Mouse (Mus musculus) heart, embryonic 13.5 days (tissue): ENCODE results near the gene Mad2l1. TPM values are rescaled to one million over a fixed set of nuclear protein-coding genes. Genes with fewer than 3 reads are reported as not detected.

ENCODE experiments used
- ATAC-seq: fragments of 200-750 bp; cut with Nextera tagmentation; 2 replicates; pipeline ENCODE4 v1.8.0; 2017; ENCODE audit warnings: moderate TSS enrichment; ENCODE audit not compliant: insufficient number of reproducible peaks, low FRiP score, low TSS enrichment; ENCODE audit errors: extremely low read depth
- H3K27ac ChIP-seq: fragments of 300-500 bp; sonication (generic); replicated peaks from 2 replicates; pipeline ENCODE4 v1.5.1; 2015; ENCODE audit warnings: moderate library complexity, mild to moderate bottlenecking, inconsistent platforms
- H3K27me3 ChIP-seq: fragments of 300-500 bp; sonication (generic); replicated peaks from 2 replicates; pipeline ENCODE4 v1.6.1; 2015; ENCODE audit warnings: mild to moderate bottlenecking, inconsistent platforms
- H3K36me3 ChIP-seq: fragments of 300-500 bp; sonication (generic); 2 replicates; pipeline ENCODE4 v1.6.1; 2015; ENCODE audit warnings: mild to moderate bottlenecking, inconsistent platforms
- H3K4me1 ChIP-seq: fragments of 300-500 bp; sonication (generic); 2 replicates; pipeline ENCODE4 v1.6.1; 2015; ENCODE audit warnings: inconsistent platforms
- H3K4me2 ChIP-seq: fragments of 300-500 bp; sonication (generic); 2 replicates; pipeline ENCODE4 v1.6.1; 2015; ENCODE audit warnings: inconsistent platforms, mild to moderate bottlenecking, moderate library complexity
- H3K4me3 ChIP-seq: fragments of 300-500 bp; sonication (generic); 2 replicates; pipeline ENCODE4 v1.5.1; 2015; ENCODE audit warnings: moderate library complexity, mild to moderate bottlenecking, inconsistent platforms
- H3K9ac ChIP-seq: fragments of 300-500 bp; sonication (generic); 2 replicates; pipeline ENCODE4 v1.6.1; 2015; ENCODE audit warnings: inconsistent platforms, mild to moderate bottlenecking, moderate library complexity
- H3K9me3 ChIP-seq: fragments of 300-500 bp; sonication (generic); 2 replicates; pipeline ENCODE4 v1.6.1; 2016; ENCODE audit warnings: inconsistent platforms
- WGBS: fragments of 180-500 bp; shearing (Covaris S2); methylation state at CpG from one replicate; pipeline ENCODE4 v1.1.7; 2015; ENCODE audit warnings: mixed read lengths; 5-methylcytosine and 5-hydroxymethylcytosine counted together
- polyA plus RNA-seq: library from polyadenylated mRNA; unstranded; fragments of >200 nt; fragmentation: Nextera tagmentation; extraction: Ambion mirVana; gene quantifications from 2 replicates; pipeline ENCODE4 v1.2.1, GENCODE M21; 2015

Mad2l1 gene
- polyA plus RNA-seq: 70.8 and 75.3 TPM in 2 replicates

DNA sequence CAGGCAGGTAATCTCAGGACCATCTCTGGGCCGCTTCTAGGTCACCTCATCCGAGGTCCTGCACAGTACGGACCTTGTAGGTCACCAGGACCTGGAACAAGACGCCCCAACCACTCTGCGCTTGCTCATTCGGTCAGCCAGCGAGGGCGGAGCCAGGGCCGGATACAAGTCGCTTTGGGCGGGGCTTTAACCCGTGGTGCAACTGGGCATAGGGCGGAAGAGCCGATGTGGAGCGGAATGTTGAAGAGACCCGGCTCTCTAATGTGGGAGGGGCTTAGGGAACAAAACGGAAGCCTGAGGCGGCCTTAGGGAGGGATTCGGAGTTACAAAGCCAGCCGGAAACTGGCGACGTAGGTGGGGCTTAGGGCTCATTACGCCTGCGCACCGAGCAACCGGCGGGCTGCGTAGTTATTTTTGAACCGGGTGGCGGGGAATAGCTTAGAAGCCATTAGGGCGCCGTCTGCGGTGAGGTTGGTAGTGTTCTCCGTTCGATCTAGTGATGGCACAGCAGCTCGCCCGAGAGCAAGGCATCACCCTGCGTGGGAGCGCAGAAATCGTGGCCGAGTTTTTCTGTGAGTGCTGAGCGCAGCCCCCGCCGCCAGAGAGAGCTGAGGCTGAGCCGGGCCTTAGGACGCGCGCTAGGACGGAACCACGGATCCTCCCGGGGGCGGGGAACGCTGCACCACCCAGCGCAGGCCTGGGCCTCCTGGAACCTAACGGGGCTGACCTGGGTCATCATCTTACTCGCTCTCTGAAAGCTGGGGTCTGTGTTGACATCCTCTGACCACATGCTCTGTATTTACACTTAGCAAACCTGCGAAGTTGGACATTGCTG is at the start of gene Mad2l1:
TSS of gene Mad2l1 (plus strand) at position 363 of the 835 bp plus-strand sequence.
- peak within 1 kb of the TSS; percentile 81 for H3K4me3 ChIP-seq
- H3K9ac ChIP-seq: peak within 1 kb of the TSS; percentile 89
- WGBS: under 1% methylated on average over 57 of the region's 57 CpGs

DNA sequence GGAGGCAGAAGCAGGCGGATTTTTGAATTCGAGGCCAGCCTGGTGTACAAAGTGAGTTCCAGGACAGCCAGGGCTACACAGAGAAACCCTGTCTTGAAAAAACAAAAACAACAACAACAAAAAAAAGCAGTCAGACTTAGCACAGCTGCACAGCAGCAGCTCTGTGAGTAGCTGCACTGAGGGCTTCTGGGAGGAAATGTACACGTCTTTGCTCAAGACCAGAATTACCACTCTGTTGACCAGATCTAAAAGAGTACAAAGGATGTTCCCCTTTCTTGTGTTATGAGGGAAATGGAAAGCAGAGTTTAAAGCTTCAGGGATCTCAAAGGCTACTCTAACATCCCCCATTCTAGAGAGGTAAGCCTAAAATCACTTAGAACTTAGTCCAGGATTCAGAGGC is 41.5 kb upstream of the Mad2l1 start:
- 76% methylated on average over 3 of the region's 3 CpGs for WGBS
- ATAC-seq: no peak
- no peak overlapping the region for H3K9ac ChIP-seq

More for the DNA sequence above, at the start of gene Mad2l1:
- H3K4me2 ChIP-seq: peak within 1 kb of the TSS; percentile 83
- peaks cover 22% of the 10 kb centered on the region for H3K4me1 ChIP-seq
- peaks cover 25% of the 10 kb centered on the region for H3K36me3 ChIP-seq
- H3K27me3 ChIP-seq: no peaks in the 10 kb centered on the region
- ATAC-seq: peak; percentile 99
- peak within 1 kb of the TSS; percentile 87 for H3K27ac ChIP-seq
- H3K9me3 ChIP-seq: no peaks in the 10 kb centered on the region

DNA sequence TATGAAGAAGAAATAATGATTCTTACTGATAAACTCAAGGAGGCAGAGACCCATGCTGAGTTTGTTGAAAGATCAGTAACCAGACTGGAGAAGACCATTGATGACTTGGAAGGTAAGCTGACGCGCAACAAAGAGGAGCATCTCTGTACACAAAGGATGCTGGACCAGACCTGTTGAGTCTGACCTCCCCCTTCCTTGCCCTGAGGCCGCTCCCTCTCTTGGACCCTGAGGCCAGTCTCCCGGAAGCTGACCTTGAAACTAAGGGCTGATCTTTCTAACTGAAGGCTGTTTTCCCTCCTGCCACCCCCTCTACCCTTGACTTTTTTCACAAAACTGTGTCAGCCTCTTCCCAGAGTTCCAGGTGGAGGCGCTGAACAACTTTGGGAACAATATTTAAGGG is 18.8 kb upstream of the Mad2l1 start:
- no peaks in the 10 kb centered on the region for H3K4me1 ChIP-seq
- H3K27ac ChIP-seq: no peak overlapping the region
- ATAC-seq: no peak
- peaks cover 8% of the 10 kb centered on the region; the same call in 1 of the 2 replicates for H3K9me3 ChIP-seq
- no peak overlapping the region for H3K9ac ChIP-seq
- no peak overlapping the region for H3K4me2 ChIP-seq
- no peaks in the 10 kb centered on the region for H3K36me3 ChIP-seq
- WGBS: 85% methylated on average over 5 of the region's 5 CpGs
- H3K27me3 ChIP-seq: no peaks in the 10 kb centered on the region
- H3K4me3 ChIP-seq: no peak overlapping the region

More for the DNA sequence above, 41.5 kb upstream of the Mad2l1 start:
- H3K4me2 ChIP-seq: no peak overlapping the region
- H3K4me1 ChIP-seq: no peaks in the 10 kb centered on the region
- H3K27ac ChIP-seq: no peak overlapping the region
- H3K9me3 ChIP-seq: no peaks in the 10 kb centered on the region
- H3K27me3 ChIP-seq: no peaks in the 10 kb centered on the region
- H3K4me3 ChIP-seq: no peak overlapping the region
- H3K36me3 ChIP-seq: no peaks in the 10 kb centered on the region

DNA sequence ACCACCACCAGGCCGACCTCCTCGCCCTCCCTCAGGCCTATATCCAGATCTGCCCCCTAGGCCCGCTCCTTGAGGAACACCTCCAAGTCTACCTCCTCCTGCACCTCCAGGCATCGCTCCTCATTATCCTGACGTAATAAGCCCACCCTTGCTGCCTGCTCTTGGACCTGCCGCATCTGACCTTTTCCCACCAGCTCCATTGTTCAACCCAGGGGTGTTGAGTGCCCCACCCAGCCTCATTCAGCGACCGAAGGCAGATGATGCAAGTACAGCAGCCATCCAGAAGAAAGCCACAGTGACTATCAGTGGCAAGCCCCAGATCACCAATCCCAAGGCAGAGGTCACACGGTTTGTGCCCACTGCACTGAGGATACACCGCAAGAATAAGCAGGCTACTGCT is 6.8 kb upstream of the Mad2l1 start:
- ATAC-seq: no peak
- 84% methylated on average over 10 of the region's 10 CpGs for WGBS

DNA sequence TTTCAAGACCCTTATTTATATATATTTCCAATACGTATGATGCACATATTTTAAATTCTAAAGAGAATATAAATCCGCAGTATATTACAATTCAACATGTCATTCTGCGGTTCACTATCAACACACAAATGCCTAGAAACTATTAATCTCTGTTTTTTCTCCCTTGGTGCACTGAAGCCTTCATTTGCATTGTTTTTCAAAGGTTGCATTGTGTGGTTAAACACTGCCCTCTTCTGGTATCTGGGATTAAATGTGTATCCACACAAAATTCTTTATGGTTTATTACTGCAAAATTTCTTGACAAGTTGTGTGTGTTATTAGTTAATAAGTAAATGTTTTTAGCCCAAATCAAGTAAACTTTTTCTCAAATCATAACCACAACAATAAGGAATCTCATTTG is 1.9 kb upstream of the Mad2l1 start:
- Histone ChIP-seq H3K9me3 (no peaks in the 10 kb centered on the region), H3K4me3 (no peak overlapping the region), H3K27ac (no peak overlapping the region), H3K4me2 (no peak overlapping the region), H3K27me3 (no peaks in the 10 kb centered on the region), H3K9ac (no peak overlapping the region), H3K4me1 (peaks cover 22% of the 10 kb centered on the region), H3K36me3 (peaks cover 8% of the 10 kb centered on the region)
- no peak for ATAC-seq
- 41% methylated on average over 3 of the region's 3 CpGs for WGBS

More for the DNA sequence above, 6.8 kb upstream of the Mad2l1 start:
- Histone ChIP-seq H3K4me3 (no peak overlapping the region), H3K4me2 (no peak overlapping the region), H3K27me3 (no peaks in the 10 kb centered on the region), H3K4me1 (no peaks in the 10 kb centered on the region), H3K9ac (no peak overlapping the region), H3K9me3 (no peaks in the 10 kb centered on the region), H3K36me3 (no peaks in the 10 kb centered on the region), H3K27ac (no peak overlapping the region)

DNA sequence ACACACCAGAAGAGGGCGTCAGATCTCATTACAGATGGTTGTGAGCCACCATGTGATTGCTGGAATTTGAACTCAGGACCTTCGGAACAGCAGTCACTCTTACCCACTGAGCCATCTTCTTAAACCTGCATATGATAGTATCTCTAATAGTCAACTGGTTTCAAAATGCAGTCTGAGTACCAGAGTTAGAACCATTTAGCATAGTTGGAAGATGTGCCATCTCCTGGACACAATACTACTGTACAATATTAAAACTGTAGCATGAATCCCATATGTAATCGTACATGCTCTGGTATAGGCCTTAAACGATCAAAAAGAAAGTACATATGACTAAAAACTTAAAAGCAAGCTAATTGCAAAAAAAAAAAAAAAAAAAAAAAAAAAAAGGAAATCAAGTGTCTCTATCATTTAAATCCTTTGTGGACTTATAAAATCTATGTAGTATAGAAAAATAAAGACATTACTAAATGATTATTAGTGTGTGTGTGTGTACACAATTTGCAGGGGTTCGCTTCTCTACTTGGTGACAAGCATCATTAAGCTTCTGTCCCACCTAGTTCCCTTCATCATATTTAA is 736 bp upstream of the Mad2l1 start:
- H3K4me1 ChIP-seq: peaks cover 22% of the 10 kb centered on the region
- 76% methylated on average over 5 of the region's 5 CpGs for WGBS
- peaks cover 18% of the 10 kb centered on the region for H3K36me3 ChIP-seq
- peak overlapping the region; percentile 81 for H3K4me3 ChIP-seq
- no peaks in the 10 kb centered on the region for H3K27me3 ChIP-seq
- H3K9ac ChIP-seq: peak overlapping the region; percentile 75
- H3K9me3 ChIP-seq: no peaks in the 10 kb centered on the region
- ATAC-seq: no peak
- peak overlapping the region; percentile 87 for H3K27ac ChIP-seq
- H3K4me2 ChIP-seq: peak overlapping the region; percentile 83

DNA sequence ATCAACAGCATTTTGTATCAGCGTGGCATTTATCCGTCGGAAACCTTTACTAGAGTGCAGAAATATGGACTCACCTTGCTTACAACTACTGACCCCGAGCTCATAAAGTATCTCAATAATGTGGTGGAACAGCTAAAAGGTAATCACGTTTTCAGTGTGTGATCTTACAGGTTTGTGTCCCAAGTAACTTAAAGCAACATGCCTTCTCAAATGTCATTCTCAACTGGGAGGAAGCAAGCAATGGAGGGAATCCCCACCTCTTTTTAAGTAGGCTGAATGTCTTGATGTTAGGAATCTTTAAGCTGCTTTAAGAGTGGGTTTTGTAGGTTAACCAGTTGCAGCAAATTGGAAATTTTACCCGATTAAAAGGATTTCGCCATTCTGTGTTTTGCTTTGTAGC is 776 bp downstream of the Mad2l1 start:
- no peaks in the 10 kb centered on the region for H3K27me3 ChIP-seq
- H3K9ac ChIP-seq: peak overlapping the region; percentile 89
- H3K4me1 ChIP-seq: peaks cover 22% of the 10 kb centered on the region
- 12% methylated on average over 7 of the region's 7 CpGs for WGBS
- peak overlapping the region; percentile 81 for H3K4me3 ChIP-seq
- no peak for ATAC-seq
- H3K36me3 ChIP-seq: peaks cover 31% of the 10 kb centered on the region
- peak overlapping the region; percentile 83 for H3K4me2 ChIP-seq
- peak overlapping the region; percentile 83 for H3K27ac ChIP-seq
- no peaks in the 10 kb centered on the region for H3K9me3 ChIP-seq

DNA sequence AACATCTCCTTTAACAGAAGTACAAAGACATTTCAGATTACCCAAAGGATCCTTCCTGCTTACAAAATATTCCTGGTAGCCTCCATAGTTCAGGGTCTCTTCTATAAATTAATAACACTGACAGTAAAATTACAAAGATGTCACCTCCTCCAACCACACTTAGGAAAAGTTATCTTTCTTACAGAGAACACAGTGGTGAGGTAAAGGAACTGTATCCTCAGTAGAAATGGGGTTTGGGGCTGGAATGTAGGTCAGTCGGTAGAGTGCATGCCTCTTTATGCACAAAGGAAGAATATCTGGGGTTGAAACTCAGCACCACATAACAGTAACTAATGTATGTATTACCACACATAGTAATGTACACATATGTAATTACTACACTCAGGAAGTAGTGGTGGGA is 24.8 kb downstream of the Mad2l1 start, which contains the start of gene Vmn1r32:
TSS of gene Vmn1r32 (minus strand) at position 101 of the 400 bp plus-strand sequence.
- H3K4me1 ChIP-seq: no peaks in the 10 kb centered on the region
- WGBS: 63% methylated on average over 1 of the region's 1 CpGs
- H3K27me3 ChIP-seq: no peaks in the 10 kb centered on the region
- H3K9me3 ChIP-seq: no peaks in the 10 kb centered on the region
- no peak within 1 kb of the TSS for H3K4me3 ChIP-seq
- no peak within 1 kb of the TSS for H3K4me2 ChIP-seq
- H3K9ac ChIP-seq: no peak within 1 kb of the TSS
- no peaks in the 10 kb centered on the region for H3K36me3 ChIP-seq
- H3K27ac ChIP-seq: no peak within 1 kb of the TSS
- ATAC-seq: no peak

DNA sequence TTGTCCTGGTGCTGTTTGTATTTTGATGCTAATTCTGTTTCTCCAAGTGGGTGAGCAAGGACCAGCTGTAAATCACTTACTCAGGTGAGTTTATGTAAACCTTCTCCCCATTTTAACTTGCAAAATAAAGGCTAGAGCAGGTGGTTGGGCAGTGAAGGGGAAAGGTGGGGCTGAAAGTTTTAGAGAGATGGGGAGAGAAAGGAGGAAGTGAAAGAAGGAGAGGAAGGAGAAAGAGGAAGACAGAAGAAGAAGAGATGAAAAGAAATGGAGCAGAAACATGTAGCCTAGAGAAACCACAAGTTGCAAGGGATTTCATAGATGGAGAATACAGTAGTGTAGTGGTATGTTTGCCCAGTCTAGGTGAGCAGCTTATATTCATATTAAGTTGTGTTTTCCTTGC is 60.6 kb downstream of the Mad2l1 start:
- no peak overlapping the region for H3K4me2 ChIP-seq
- no peaks in the 10 kb centered on the region for H3K4me1 ChIP-seq
- H3K27me3 ChIP-seq: no peaks in the 10 kb centered on the region
- H3K9me3 ChIP-seq: no peaks in the 10 kb centered on the region
- H3K4me3 ChIP-seq: no peak overlapping the region
- H3K27ac ChIP-seq: no peak overlapping the region
- H3K36me3 ChIP-seq: no peaks in the 10 kb centered on the region
- ATAC-seq: no peak
- H3K9ac ChIP-seq: no peak overlapping the region
